Mouse (Mus musculus): ENCODE results near the gene Rplp1. TPM values are rescaled to one million over a fixed set of nuclear protein-coding genes. Genes with fewer than 3 reads are reported as not detected.
A peak's percentile ranks its signal among the peaks of the same experiment; 100 is the strongest.

Rplp1 gene
- polyA plus RNA-seq, 1 experiment: 25,653 TPM

DNA sequence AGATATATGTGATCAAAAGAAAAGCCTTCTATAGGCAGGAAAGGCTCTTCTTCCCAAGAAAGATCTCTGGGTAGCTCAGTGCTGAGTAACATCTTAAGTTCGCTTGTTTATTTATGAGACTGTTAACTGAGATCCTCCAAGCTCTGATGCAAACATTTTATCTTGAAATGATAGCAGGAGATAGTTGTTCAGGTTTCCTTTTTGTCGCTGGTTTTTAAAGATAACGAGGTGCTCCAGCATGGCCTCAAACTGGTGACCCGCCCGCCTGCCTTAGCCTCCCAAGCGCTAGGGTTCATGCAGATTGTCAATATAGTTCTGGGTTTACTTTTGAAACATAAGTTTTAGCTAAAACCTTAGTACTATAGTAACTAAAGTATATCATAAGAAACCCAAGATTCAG, 6.0 kb upstream of the Rplp1 start:
- TF ChIP-seq GATA1 (IDR thresholded peaks at IDR 0.05; ENCODE audit: low read length): peak; percentile 83

DNA sequence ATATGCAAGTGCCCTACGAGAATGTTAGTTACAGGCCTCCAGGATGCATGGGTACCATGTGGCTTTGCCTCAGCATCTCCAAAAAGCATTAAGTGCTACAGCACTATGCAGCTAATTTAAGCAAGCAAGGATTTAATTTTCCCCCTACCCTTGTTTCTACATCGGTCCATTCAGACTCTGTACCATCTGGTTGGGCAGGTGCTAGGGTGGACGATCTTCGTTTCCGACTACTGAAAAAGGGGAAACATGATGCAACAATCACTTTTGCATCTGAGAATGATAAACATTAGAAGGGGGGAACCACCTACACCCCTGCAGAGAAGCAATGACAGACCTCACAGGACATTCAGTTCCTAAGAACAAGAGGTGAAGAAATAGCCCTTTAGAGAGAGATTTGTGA, 5.1 kb upstream of the Rplp1 start:
- no peak for TF ChIP-seq GATA1 (IDR thresholded peaks at IDR 0.05; ENCODE audit: low read length)

DNA sequence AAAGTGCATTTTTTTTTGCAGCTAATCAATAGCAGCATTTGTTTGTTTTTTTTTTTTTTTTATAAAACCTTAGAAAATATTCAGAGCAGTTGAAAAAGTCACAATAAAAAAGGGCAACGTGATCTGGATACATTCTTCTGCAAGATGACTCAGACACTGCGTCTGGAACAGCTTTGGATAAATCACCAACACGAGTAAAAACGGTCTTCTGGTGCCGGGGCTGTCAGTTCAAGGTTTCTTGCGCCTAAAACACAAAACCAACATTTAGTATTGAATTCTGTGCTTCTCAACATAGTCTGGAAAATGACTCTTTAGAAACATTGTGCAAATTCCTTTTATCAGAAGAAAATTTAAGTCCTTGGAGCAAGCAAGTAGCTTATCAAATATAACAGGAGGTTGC, 3.1 kb upstream of the Rplp1 start:
- no peak for TF ChIP-seq GATA1 (IDR thresholded peaks at IDR 0.05; ENCODE audit: low read length)

DNA sequence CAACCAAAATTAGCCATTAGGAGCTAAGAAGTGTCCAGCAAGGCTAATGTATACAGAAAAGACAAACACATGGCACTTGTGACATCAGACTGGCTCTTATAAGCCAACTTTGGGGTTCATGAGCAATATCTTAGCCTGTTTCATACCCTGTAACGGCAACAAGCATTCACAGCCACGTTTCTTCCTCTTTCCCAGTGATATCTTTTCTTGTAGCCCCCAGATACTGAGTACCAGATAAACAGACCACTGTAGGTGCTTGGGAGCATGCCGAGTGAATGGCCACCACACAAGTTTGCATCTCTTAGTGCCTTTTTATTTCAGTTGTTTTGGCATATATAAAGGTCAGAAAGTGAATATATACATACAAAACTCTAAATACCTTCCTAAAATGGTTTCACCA, 2.6 kb upstream of the Rplp1 start:
- TF ChIP-seq GATA1 (IDR thresholded peaks at IDR 0.05; ENCODE audit: low read length): no peak

DNA sequence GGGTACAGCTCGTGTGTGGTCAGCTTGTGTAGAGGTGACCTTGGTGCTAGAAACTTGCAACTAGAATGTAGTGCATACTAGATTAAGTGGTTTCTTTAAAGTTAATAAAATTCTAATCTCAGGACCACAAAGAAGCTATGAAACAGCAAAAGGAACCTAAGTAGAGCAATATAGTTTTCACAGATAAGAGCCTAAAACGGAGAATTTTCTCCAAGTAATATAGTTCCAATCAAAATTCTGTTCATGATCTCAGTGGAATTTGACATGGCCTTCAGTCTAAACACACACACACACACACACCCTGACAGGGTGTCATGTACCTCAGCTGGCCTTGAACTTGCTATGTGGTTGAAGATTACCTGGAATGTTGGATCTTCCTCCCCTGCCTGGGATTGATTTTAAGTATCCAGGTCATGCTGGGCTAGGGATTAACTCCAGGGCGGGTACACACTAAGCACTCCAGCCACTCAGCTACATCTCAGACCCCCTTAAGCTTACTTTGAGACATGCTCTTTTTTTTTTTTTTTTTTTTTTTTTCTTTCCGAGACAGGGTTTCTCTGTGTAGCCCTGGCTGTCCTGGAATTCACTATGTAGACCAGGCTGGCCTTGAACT, 1.2 kb upstream of the Rplp1 start:
- no peak for TF ChIP-seq GATA1 (IDR thresholded peaks at IDR 0.05; ENCODE audit: low read length)

DNA sequence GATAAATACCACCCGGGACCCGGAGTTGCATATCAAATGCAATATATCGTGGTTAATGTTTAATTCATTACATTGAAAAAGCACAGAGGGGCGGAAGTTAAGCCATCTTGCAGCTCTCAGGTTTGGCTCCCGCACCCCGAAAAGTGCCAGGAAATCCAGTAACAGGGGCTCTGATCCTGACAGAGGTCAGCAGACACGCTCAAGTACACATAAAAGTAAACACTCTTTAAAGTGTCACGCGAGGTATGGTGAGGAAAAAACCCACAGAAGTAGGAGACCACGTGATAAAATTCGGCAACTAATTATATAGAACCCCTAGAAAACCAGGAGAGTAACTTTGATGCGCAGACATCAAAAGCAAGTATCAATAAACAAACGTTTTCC, 567 bp upstream of the Rplp1 start:
- no peak for TF ChIP-seq GATA1 (IDR thresholded peaks at IDR 0.05; ENCODE audit: low read length)

DNA sequence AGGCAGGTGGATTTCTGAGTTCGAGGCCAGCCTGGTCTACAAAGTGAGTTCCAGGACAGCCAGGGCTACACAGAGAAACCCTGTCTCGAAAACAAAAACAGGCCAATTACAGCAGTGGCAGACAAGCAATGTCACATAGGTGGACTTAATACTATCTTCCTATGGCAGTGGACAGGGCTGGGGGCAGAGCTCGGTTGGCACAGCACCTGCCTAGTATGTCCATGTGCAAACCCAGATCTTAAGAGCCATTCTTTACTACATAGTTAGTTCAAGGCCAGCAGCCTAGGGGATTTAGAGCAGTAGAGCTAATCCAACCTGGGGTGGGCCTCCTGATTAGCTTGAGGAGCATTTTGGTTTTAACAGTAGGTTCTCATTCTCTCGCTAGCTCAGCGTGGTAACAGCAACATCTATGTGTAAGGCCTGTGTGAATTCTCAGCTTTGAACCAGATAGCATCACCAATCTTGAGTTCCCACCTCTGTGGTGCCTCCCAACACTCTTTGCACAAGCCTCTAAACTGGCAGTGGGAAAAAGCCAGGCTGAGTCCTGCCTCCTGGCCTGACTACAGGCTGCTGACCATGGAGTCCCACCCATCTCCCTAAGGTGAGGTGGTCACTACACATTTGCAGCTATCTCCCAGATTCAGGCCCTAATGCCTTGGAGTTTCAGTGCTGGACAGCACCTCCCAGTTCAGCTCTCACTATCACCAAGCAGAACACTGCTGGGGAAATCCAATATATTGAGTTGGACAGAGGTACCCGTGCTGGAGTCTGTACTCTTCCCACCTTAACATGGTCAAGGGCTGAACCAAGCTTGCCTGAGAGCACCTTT, 2.8 kb downstream of the Rplp1 start:
- TF ChIP-seq GATA1 (IDR thresholded peaks at IDR 0.05; ENCODE audit: low read length): no peak

DNA sequence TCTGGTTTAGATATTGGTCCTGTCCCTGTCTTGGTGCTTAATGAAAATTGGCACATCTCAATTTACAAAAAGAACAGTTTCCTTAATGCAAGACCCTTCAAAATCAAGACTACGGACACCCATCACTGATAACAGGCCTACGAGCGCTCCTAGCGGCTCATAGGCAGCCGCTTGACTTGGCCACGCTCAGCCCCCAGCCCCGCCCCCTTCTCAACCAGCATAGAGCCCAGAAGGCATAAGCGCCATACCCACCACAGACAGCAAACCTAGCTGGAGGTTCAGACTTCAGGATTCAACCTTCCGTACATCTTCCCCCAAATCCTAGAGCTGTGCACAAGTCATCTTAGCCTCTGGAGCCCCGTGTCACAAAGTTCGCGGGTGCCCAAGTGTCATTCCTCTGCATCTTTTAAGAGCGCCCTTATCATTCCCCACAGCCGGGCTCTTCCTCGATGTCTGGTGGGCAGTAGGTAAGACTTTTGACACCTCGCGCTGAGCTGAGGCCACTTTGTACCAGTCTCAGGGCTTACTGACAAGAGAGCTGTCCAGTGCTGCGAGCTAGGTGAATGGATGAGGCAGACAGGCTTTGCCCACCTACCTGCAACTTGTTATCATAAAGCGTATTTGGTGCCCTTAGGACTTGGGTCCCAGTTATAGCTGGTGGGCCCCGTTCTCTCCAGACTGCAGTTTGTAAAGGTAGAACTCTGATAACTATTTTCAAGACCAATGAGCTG, 3.7 kb downstream of the Rplp1 start:
- no peak for TF ChIP-seq GATA1 (IDR thresholded peaks at IDR 0.05; ENCODE audit: low read length)

DNA sequence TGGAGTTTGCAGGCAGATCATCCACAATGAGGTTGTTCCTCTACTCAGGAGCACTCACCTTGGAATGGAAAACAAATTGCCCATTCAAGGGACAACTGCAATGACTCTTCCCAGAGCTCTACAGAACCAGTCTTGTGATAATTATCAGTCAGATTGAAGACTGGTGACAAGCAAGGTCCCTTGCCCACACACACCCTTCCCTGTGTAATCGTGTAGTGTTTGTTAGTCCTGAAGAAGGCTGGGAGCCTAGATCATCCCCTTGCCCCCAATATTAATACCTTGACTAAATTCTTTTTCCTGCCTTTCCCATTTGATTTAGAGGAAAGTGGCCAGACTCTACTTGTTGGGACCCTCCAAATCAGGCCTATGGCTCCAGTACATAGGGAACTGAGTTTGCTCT, 4.7 kb downstream of the Rplp1 start:
- no peak for TF ChIP-seq GATA1 (IDR thresholded peaks at IDR 0.05; ENCODE audit: low read length)

DNA sequence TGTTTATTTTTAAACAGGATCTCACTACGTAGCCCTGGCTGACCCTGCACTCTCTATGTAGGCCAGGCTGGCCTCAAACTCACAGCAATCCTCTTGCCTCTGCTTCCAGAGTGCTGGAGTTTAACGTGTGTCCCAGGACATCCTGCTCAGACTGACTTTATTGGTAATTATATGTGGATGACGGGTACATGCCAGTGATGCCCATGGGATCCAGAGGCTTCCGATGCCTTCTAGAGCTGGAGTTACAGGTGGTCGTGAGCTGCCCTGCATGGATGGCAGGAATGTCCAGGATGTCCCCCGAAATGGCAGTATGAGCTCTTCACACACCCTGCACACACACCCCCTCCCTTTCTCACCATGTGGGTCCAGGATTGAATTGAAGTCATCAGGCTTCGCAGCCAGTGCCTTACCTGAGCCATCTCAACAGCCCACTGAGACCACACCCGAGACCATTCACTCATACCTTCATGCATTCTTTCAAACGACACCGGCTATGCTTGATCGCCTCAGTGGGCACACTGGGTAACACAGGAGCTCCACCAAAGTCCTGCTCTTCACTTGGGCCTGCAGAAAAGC, 5.4 kb downstream of the Rplp1 start:
- TF ChIP-seq GATA1 (IDR thresholded peaks at IDR 0.05; ENCODE audit: low read length): no peak

DNA sequence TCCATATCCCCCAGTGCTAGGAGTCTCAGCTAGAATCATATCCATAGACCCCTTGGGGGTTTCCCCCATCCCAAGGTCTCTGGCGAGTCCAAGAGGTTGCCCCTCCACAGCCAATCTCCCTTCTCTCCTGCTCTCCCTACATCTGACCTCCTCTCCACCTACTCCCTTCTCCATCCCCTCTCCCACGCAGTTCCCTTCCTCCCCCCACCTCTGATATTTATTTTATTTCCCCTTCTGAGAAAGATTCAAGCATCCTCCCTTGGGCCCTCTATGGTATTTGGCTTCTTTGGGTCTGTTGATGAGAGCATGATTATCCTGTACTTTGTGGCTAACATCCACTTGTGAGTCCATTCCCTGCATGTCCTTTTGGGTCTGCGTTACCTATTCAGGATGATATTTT, 6.0 kb downstream of the Rplp1 start:
- TF ChIP-seq GATA1 (IDR thresholded peaks at IDR 0.05; ENCODE audit: low read length): no peak

DNA sequence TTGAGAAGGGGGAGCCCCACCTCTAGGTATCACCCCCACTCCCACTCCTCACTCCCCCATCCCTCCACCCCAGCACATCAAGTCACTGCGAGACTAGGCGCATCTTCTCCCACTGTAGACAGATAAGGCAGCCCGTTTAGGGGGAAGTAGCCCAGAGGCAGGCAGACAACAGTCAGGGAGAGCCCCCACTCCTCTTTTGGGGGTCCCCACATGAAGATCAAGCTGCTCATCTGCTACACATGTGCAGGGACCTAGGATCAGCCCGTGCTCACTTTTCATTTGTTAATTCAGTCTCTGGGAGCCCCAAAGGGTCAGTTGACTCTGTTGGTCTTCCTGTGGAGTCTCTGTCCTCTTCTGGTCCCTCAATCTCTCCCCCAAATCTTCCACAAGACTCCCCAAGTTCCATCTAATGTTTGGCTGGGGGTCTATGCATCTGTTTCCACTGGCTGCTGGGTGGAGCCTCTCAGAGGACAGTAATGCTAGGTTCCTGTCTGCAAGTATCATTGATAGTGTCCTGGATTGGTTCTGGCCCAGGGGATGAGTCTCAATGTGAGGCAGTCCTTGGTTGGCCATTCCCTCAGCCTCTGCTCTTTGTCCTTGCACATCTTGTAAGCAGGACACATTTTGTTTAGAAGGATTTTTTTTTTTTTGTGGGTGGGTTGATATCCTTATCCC, 6.6 kb downstream of the Rplp1 start:
- TF ChIP-seq GATA1 (IDR thresholded peaks at IDR 0.05; ENCODE audit: low read length): no peak

DNA sequence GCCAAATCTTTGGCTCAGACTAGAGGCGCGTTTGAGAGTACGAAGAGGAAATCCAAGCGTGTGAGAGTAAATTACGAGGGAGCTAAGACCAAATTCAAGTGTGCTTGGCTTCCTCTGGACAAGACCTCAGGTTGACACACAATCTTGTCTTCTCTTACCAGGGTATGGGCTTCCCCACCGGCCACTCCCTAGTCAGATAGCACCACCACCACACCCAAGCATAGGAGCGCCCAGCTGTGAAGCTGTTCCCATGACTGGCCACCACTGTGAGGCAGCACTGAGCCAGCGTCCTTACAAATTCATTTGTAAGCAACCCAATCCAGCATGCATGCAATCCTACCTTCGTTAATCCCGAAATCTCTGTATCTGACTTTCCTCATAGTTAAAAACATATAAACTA, 7.4 kb downstream of the Rplp1 start:
- TF ChIP-seq GATA1 (IDR thresholded peaks at IDR 0.05; ENCODE audit: low read length): no peak

DNA sequence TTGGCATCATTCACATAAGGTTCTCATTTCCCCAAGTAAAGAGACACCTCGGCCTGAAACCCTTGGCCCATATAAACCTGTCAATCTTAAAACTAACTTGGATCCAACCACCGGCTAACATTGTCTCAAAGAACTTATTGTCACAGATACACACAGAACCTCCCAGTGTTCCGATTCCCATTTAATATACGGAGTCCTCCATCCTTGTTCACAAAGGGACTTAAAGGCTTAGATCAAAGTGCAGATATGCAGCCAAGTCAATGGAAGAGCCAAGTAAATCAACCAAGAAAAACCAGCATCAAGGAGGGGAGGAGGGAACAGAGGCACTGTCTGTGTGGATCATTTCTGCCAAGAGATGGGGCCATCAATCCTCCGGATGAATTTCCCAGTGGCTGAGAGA, 8.8 kb downstream of the Rplp1 start:
- TF ChIP-seq GATA1 (IDR thresholded peaks at IDR 0.05; ENCODE audit: low read length): no peak

DNA sequence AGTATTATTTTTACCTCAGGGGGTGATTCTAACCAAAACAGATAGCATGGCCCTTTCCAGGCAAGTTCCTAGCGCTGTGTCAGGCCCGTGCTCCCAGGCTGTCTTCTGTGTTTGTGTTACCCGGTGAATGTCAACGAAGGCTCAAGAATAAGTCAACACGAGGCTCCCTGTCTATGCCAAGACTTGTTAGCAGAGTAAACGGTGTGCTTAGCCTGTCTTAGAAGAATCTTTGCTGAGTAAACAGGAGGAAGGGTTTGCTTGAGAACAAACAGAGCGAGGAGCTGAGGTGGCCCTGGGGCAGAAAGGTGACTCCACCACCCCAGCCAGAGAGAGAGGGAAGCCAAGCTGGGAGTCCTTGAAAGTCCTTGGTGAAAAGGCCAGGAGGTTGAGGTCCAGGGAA, 10.1 kb downstream of the Rplp1 start:
- no peak for TF ChIP-seq GATA1 (IDR thresholded peaks at IDR 0.05; ENCODE audit: low read length)

DNA sequence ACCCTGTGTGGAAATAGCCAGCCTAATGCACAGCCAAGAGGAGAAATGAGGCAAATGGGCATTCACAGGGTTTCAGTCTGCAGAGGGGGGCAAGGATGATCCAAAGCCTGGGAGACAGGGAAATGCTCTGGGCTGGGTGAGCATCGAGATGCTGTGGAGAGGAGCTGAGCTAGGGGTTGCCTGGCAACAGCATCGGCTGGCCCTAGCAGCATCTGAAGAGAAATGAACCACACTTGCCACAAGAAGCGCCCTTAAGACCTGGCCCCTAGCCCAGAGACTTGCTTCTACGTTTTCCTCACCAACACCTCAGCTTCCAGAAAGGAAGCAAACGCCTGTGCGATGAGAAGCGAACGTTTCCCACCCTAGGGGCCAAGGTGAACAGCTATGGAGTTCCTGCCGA, 11.9 kb downstream of the Rplp1 start:
- TF ChIP-seq GATA1 (IDR thresholded peaks at IDR 0.05; ENCODE audit: low read length): no peak

Data from G1E-ER4 (cell line).